Mouse (Mus musculus): ENCODE data around the gene Serp2. TPM values are rescaled to one million over a fixed set of nuclear protein-coding genes. Genes with fewer than 3 reads are reported as not detected.

Serp2 gene
- polyA plus RNA-seq, 1 experiment from 2014 or later = 14.6 TPM

GRCm38 (mm10) chr14:76592721-76593120, 36.0 kb upstream of the Serp2 start:
- Histone ChIP-seq H3K4me3 (no peak overlapping the region), H3K9ac (no peak overlapping the region), H3K4me2 (no peak overlapping the region), H3K9me3 (no peaks in the 10 kb centered on the region), H3K27ac (no peak overlapping the region), H3K27me3 (no peaks in the 10 kb centered on the region), H3K4me1 (peaks cover 9% of the 10 kb centered on the region), H3K36me3 (no peaks in the 10 kb centered on the region)
- WGBS = 89% methylated on average over 12 of the region's 12 CpGs
- ATAC-seq (ENCODE audit: insufficient number of reproducible peaks, insufficient read depth, low FRiP score, low TSS enrichment, low read depth) = no peak

- Histone ChIP-seq H3K9ac (no peak overlapping the region), H3K4me2 (no peak overlapping the region), H3K36me3 (no peaks in the 10 kb centered on the region), H3K27ac (no peak overlapping the region), H3K27me3 (no peaks in the 10 kb centered on the region), H3K4me1 (peaks cover 8% of the 10 kb centered on the region; the same call in 1 of the 2 replicates), H3K4me3 (no peak overlapping the region), H3K9me3 (no peaks in the 10 kb centered on the region)
- WGBS = 88% methylated on average over 6 of the region's 6 CpGs
- ATAC-seq (ENCODE audit: insufficient number of reproducible peaks, insufficient read depth, low FRiP score, low TSS enrichment, low read depth) = no peak
Observed at GRCm38 (mm10) chr14:76592090-76592489, 35.4 kb upstream of the Serp2 start.

GRCm38 (mm10) chr14:76590134-76590533, 33.4 kb upstream of the Serp2 start:
- Histone ChIP-seq H3K4me2 (no peak overlapping the region), H3K9ac (no peak overlapping the region), H3K4me1 (peaks cover 8% of the 10 kb centered on the region; the same call in 1 of the 2 replicates), H3K9me3 (no peaks in the 10 kb centered on the region), H3K36me3 (no peaks in the 10 kb centered on the region), H3K4me3 (no peak overlapping the region), H3K27ac (no peak overlapping the region), H3K27me3 (no peaks in the 10 kb centered on the region)
- WGBS = 86% methylated on average over 7 of the region's 7 CpGs
- ATAC-seq (ENCODE audit: insufficient number of reproducible peaks, insufficient read depth, low FRiP score, low TSS enrichment, low read depth) = no peak

GRCm38 (mm10) chr14:76589671-76590070, 33.0 kb upstream of the Serp2 start:
- Histone ChIP-seq H3K36me3 (no peaks in the 10 kb centered on the region), H3K4me2 (no peak overlapping the region), H3K4me3 (no peak overlapping the region), H3K9me3 (no peaks in the 10 kb centered on the region), H3K9ac (no peak overlapping the region), H3K27me3 (no peaks in the 10 kb centered on the region), H3K4me1 (0 out of 2 replicates have a peak, but pooled peaks cover 4% of the 10 kb centered on the region), H3K27ac (no peak overlapping the region)
- no peak for ATAC-seq (ENCODE audit: insufficient number of reproducible peaks, insufficient read depth, low FRiP score, low TSS enrichment, low read depth)
- WGBS = 68% methylated on average over 1 of the region's 1 CpGs

- Histone ChIP-seq H3K4me1 (0 out of 2 replicates have a peak, but pooled peaks cover 10% of the 10 kb centered on the region), H3K4me2 (no peak overlapping the region), H3K4me3 (no peak overlapping the region), H3K9ac (no peak overlapping the region), H3K27ac (no peak overlapping the region), H3K36me3 (no peaks in the 10 kb centered on the region), H3K9me3 (no peaks in the 10 kb centered on the region), H3K27me3 (no peaks in the 10 kb centered on the region)
- no peak for ATAC-seq (ENCODE audit: insufficient number of reproducible peaks, insufficient read depth, low FRiP score, low TSS enrichment, low read depth)
- WGBS = 44% methylated on average over 13 of the region's 13 CpGs
Observed at GRCm38 (mm10) chr14:76585831-76586405, 29.2 kb upstream of the Serp2 start.

- H3K9ac ChIP-seq = no peak overlapping the region
- no peaks in the 10 kb centered on the region for H3K36me3 ChIP-seq
- no peak overlapping the region for H3K4me2 ChIP-seq
- ATAC-seq (ENCODE audit: insufficient number of reproducible peaks, insufficient read depth, low FRiP score, low TSS enrichment, low read depth) = no peak
- no peak overlapping the region for H3K4me3 ChIP-seq
- H3K4me1 ChIP-seq = 0 out of 2 replicates have a peak, but pooled peaks cover 10% of the 10 kb centered on the region
- no peaks in the 10 kb centered on the region for H3K9me3 ChIP-seq
- 90% methylated on average over 7 of the region's 7 CpGs for WGBS
- H3K27ac ChIP-seq = no peak overlapping the region
- H3K27me3 ChIP-seq = no peaks in the 10 kb centered on the region
Observed at GRCm38 (mm10) chr14:76583985-76584384, 27.3 kb upstream of the Serp2 start.

- peaks cover 18% of the 10 kb centered on the region; the same call in 1 of the 2 replicates for H3K4me1 ChIP-seq
- H3K4me3 ChIP-seq = no peak overlapping the region
- H3K27me3 ChIP-seq = no peaks in the 10 kb centered on the region
- H3K4me2 ChIP-seq = no peak overlapping the region
- ATAC-seq (ENCODE audit: insufficient number of reproducible peaks, insufficient read depth, low FRiP score, low TSS enrichment, low read depth) = no peak
- H3K9me3 ChIP-seq = no peaks in the 10 kb centered on the region
- no peaks in the 10 kb centered on the region for H3K36me3 ChIP-seq
- H3K9ac ChIP-seq = no peak overlapping the region
- no peak overlapping the region for H3K27ac ChIP-seq
- WGBS = 66% methylated on average over 6 of the region's 6 CpGs
Observed at GRCm38 (mm10) chr14:76581974-76582922, 25.6 kb upstream of the Serp2 start.

- no peak for ATAC-seq (ENCODE audit: insufficient number of reproducible peaks, insufficient read depth, low FRiP score, low TSS enrichment, low read depth)
- Histone ChIP-seq H3K4me1 (peaks cover 14% of the 10 kb centered on the region; the same call in 1 of the 2 replicates), H3K27me3 (no peaks in the 10 kb centered on the region), H3K36me3 (no peaks in the 10 kb centered on the region), H3K27ac (no peak overlapping the region), H3K4me3 (no peak overlapping the region), H3K9ac (no peak overlapping the region), H3K9me3 (no peaks in the 10 kb centered on the region), H3K4me2 (no peak overlapping the region)
- 75% methylated on average over 2 of the region's 2 CpGs for WGBS
Observed at GRCm38 (mm10) chr14:76579660-76580061, 23.0 kb upstream of the Serp2 start.

- Histone ChIP-seq H3K4me3 (no peak overlapping the region), H3K9ac (no peak overlapping the region), H3K36me3 (no peaks in the 10 kb centered on the region), H3K4me2 (no peak overlapping the region), H3K4me1 (peaks cover 14% of the 10 kb centered on the region; the same call in 1 of the 2 replicates), H3K27ac (peak overlapping the region; percentile 39; the same call in 1 of the 2 replicates), H3K27me3 (no peaks in the 10 kb centered on the region), H3K9me3 (no peaks in the 10 kb centered on the region)
- WGBS = 34% methylated on average over 2 of the region's 2 CpGs
- no peak for ATAC-seq (ENCODE audit: insufficient number of reproducible peaks, insufficient read depth, low FRiP score, low TSS enrichment, low read depth)
Observed at GRCm38 (mm10) chr14:76577840-76578239, 21.2 kb upstream of the Serp2 start.

- H3K4me1 ChIP-seq = peaks cover 21% of the 10 kb centered on the region
- peak overlapping the region; percentile 85 for H3K27ac ChIP-seq
- 71% methylated on average over 7 of the region's 7 CpGs for WGBS
- no peaks in the 10 kb centered on the region for H3K9me3 ChIP-seq
- H3K27me3 ChIP-seq = no peaks in the 10 kb centered on the region
- no peak overlapping the region for H3K9ac ChIP-seq
- no peak overlapping the region for H3K4me3 ChIP-seq
- ATAC-seq (ENCODE audit: insufficient number of reproducible peaks, insufficient read depth, low FRiP score, low TSS enrichment, low read depth) = no peak
- no peaks in the 10 kb centered on the region for H3K36me3 ChIP-seq
- H3K4me2 ChIP-seq = no peak overlapping the region
Observed at GRCm38 (mm10) chr14:76570292-76570691, 13.6 kb upstream of the Serp2 start.

- no peaks in the 10 kb centered on the region for H3K36me3 ChIP-seq
- H3K4me1 ChIP-seq = peaks cover 21% of the 10 kb centered on the region
- ATAC-seq (ENCODE audit: insufficient number of reproducible peaks, insufficient read depth, low FRiP score, low TSS enrichment, low read depth) = peak; percentile 43
- no peaks in the 10 kb centered on the region for H3K27me3 ChIP-seq
- 24% methylated on average over 9 of the region's 9 CpGs for WGBS
- no peaks in the 10 kb centered on the region for H3K9me3 ChIP-seq
- H3K4me2 ChIP-seq = peak overlapping the region; percentile 2; the same call in 1 of the 2 replicates
- H3K27ac ChIP-seq = peak overlapping the region; percentile 73
- no peak overlapping the region for H3K9ac ChIP-seq
- H3K4me3 ChIP-seq = no peak overlapping the region
Observed at GRCm38 (mm10) chr14:76569271-76569961, 12.7 kb upstream of the Serp2 start.
